Mouse (Mus musculus) T-helper 1 cell (primary cell): ENCODE measurements around the gene Gm49405.
"Not testable (repeated sequence)": the region's sequence is repeated elsewhere in the genome, so short reads cannot be mapped to it uniquely, and the experiment has no call there.

Source experiments
- in situ Hi-C: fragments of 300-600 bp; cut with MboI, MseI; formaldehyde crosslinking; loops from one replicate; pipeline ENCODE4 v1.15.1; 2025; ENCODE audit warnings: high pct_unique_total_duplicates

The Gm49405 gene

DNA sequence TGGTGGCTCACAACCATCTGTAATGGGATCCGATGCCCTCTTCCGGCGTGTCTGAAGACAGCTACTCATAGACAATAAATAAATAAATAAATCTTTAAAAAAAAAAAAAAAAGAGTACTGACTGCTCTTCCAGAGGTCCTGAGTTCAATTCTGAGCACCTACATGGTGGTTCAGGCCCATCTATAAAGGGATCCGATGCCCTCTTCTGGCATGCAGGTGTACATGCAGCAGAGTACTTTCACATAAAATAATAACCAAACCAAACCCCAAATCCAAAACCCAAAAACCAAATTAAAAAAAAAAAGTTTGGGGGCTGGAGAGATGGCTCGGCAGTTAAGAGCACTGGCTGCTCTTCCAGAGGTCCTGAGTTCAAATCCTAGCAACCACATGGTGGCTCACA, 48.6 kb downstream of the Gm49405 start:
- in situ Hi-C loops, result not testable (repeated sequence)

DNA sequence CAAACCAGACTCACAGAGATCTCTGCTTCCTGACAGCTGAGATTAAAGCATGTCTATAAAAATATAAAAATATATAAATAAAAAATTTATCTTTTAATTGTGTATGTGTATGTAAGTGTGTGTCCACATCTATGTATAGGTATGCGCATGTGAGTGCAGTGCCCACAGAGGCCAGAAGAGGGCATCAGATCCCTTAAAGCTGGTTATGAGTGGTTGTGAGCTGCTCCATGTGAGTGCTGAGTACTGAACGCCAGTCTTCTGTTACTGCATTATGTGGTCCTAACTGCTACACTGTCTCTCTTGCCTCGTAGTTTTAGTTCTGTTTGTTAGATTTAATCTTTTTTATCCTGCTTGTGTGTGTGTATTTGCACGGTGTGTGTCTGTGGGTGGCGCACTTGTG, 50.6 kb downstream of the Gm49405 start:
- in situ Hi-C loops, result loop anchor here (5.0 kb wide), 2 partner anchors 34 to 741 kb away; partner anchors contain the start of gene Rbm4

DNA sequence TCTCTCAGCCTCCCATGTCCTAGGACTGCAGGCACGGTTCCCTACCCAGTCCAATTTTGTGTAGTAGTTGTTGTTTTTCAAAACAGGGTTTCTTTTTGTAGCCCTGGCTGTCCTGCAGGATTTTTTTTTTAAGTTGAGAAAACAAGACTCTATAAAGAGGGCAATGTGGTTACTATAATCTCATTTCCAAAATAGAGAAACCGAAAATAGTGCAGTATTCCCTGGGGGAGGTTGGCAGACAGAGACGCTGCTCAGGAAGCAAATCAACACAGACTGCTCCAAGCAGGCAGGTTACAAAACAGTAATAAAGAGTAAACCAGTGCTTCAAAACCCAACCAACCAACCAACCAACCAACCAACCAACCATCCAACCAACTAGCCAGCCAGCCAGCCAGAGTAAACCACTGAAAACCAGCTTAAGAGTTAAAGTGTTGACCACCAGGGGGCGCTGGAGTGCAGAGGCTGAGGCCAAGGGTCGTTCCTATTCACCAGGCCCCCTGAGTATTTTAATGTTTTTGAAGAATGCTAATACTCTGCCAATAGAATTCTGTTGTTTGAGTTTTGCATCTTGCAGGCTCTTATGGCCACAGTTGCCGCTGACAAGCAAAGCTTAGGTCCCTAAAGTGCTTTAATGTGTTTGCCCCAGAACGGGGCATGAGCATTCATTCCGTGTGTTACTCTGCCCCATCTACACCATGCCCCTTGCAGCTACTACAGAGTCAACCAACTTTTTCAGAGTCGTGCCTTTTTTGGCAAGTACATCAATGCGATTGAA, 51.5 kb downstream of the Gm49405 start:
- in situ Hi-C loops, result loop anchor here (5.0 kb wide), 2 partner anchors 35 to 740 kb away; partner anchors contain the start of gene Rbm4

DNA sequence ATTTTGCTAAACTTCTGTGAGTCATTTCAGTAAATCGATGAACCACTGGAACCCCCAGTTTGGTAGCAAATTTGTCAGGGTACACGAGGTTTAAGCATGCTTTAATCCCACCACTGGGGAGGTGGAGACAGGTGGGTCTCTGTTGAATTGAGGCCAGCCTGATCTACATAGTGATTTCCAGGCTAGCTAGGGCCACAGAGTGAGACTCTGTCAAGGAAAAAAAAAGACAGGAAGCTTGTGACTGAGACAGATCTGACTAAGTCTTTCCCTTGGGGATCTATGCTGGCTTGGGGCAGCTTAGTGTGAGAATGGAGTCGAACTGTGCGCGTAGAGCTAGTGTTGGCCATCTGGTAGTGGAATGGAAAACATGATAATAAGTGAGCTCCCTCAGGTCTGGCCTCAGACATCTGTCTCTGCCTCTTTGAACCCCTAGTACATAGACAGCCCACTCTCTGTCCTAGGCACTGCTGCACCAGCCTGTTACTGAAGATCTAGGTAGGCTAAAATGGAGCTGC, 52.1 kb downstream of the Gm49405 start:
- in situ Hi-C loops, result loop anchor here (5.0 kb wide), 2 partner anchors 35 to 740 kb away; partner anchors contain the start of gene Rbm4

DNA sequence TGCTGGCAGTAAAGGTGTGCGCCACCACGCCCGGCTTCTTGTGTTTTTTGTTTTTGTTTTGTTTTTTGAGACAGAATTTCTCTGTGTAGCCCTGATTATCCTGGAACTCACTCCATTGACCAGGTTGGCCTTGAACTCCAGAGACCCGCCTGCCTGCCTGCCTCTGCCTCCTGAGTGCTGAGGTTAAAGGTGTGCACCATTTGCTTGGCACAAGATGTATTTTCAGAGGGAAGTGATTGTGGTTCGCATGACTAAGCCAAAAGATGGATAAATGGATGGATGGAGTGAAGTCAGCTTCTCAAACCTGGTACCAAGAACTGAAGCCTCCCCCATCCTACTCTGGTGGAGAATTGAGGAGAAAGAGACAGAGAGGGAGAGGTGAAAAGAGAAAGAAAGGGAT, 54.2 kb downstream of the Gm49405 start:
- in situ Hi-C loops, result loop anchor here (5.0 kb wide), 2 partner anchors 37 to 738 kb away; partner anchors contain the start of gene Rbm4
